Mouse (Mus musculus): ENCODE results near the gene Rbp1. TPM values are rescaled to one million over a fixed set of nuclear protein-coding genes. Genes with fewer than 3 reads are reported as not detected.
A peak's percentile ranks its signal among the peaks of the same experiment; 100 is the strongest.

The Rbp1 gene
- polyA plus RNA-seq, 1 experiment from 2014 or later, result 81.3 TPM

GRCm38 (mm10) chr9:98397211-98397610, 25.6 kb upstream of the Rbp1 start:
- 59% methylated on average over 6 of the region's 6 CpGs for WGBS

GRCm38 (mm10) chr9:98397866-98398265, 24.9 kb upstream of the Rbp1 start:
- ATAC-seq (ENCODE audit: insufficient read depth, low FRiP score), result no peak
- Histone ChIP-seq H3K4me3 (replicated peaks; ENCODE audit: low read length) (no peak overlapping the region), H3K27ac (ENCODE audit: low read length) (no peak overlapping the region), H3K36me3 (ENCODE audit: control insufficient read depth, insufficient read depth, low read length) (no peaks in the 10 kb centered on the region), H3K4me2 (ENCODE audit: low read depth, low read length) (no peak overlapping the region), H3K4me1 (ENCODE audit: control insufficient read depth, insufficient read depth, low read length) (no peaks in the 10 kb centered on the region), H3K9ac (ENCODE audit: low read length) (no peak overlapping the region), H3K27me3 (ENCODE audit: control insufficient read depth, insufficient read depth, low read length) (no peaks in the 10 kb centered on the region), H3K9me3 (replicated peaks; ENCODE audit: control insufficient read depth, low read length) (no peaks in the 10 kb centered on the region)
- 72% methylated on average over 3 of the region's 3 CpGs for WGBS

More at GRCm38 (mm10) chr9:98397211-98397610, 25.6 kb upstream of the Rbp1 start:
- Histone ChIP-seq H3K36me3 (ENCODE audit: control insufficient read depth, insufficient read depth, low read length) (no peaks in the 10 kb centered on the region), H3K9me3 (replicated peaks; ENCODE audit: control insufficient read depth, low read length) (no peaks in the 10 kb centered on the region), H3K4me1 (ENCODE audit: control insufficient read depth, insufficient read depth, low read length) (no peaks in the 10 kb centered on the region), H3K4me3 (replicated peaks; ENCODE audit: low read length) (no peak overlapping the region), H3K4me2 (ENCODE audit: low read depth, low read length) (no peak overlapping the region), H3K27ac (ENCODE audit: low read length) (no peak overlapping the region), H3K9ac (ENCODE audit: low read length) (no peak overlapping the region), H3K27me3 (ENCODE audit: control insufficient read depth, insufficient read depth, low read length) (no peaks in the 10 kb centered on the region)
- ATAC-seq (ENCODE audit: insufficient read depth, low FRiP score), result no peak

- Histone ChIP-seq H3K4me1 (ENCODE audit: control insufficient read depth, insufficient read depth, low read length) (no peaks in the 10 kb centered on the region), H3K27me3 (ENCODE audit: control insufficient read depth, insufficient read depth, low read length) (no peaks in the 10 kb centered on the region), H3K27ac (ENCODE audit: low read length) (no peak overlapping the region), H3K4me3 (replicated peaks; ENCODE audit: low read length) (no peak overlapping the region), H3K36me3 (ENCODE audit: control insufficient read depth, insufficient read depth, low read length) (no peaks in the 10 kb centered on the region), H3K9ac (ENCODE audit: low read length) (no peak overlapping the region), H3K9me3 (replicated peaks; ENCODE audit: control insufficient read depth, low read length) (no peaks in the 10 kb centered on the region), H3K4me2 (ENCODE audit: low read depth, low read length) (no peak overlapping the region)
- 67% methylated on average over 13 of the region's 13 CpGs for WGBS
- ATAC-seq (ENCODE audit: insufficient read depth, low FRiP score), result no peak
Measured at GRCm38 (mm10) chr9:98400185-98400894, 22.4 kb upstream of the Rbp1 start.

- H3K4me2 ChIP-seq (ENCODE audit: low read depth, low read length), result no peak overlapping the region
- no peaks in the 10 kb centered on the region for H3K4me1 ChIP-seq (ENCODE audit: control insufficient read depth, insufficient read depth, low read length)
- H3K36me3 ChIP-seq (ENCODE audit: control insufficient read depth, insufficient read depth, low read length), result no peaks in the 10 kb centered on the region
- H3K27me3 ChIP-seq (ENCODE audit: control insufficient read depth, insufficient read depth, low read length), result no peaks in the 10 kb centered on the region
- no peak overlapping the region for H3K27ac ChIP-seq (ENCODE audit: low read length)
- ATAC-seq (ENCODE audit: insufficient read depth, low FRiP score), result no peak
- 77% methylated on average over 5 of the region's 5 CpGs for WGBS
- no peak overlapping the region for H3K4me3 ChIP-seq (replicated peaks; ENCODE audit: low read length)
- H3K9ac ChIP-seq (ENCODE audit: low read length), result no peak overlapping the region
- no peaks in the 10 kb centered on the region for H3K9me3 ChIP-seq (replicated peaks; ENCODE audit: control insufficient read depth, low read length)
Measured at GRCm38 (mm10) chr9:98401611-98402010, 21.1 kb upstream of the Rbp1 start.

GRCm38 (mm10) chr9:98407771-98408170, 15.0 kb upstream of the Rbp1 start:
- Histone ChIP-seq H3K27ac (ENCODE audit: low read length) (no peak overlapping the region), H3K9ac (ENCODE audit: low read length) (no peak overlapping the region), H3K27me3 (ENCODE audit: control insufficient read depth, insufficient read depth, low read length) (no peaks in the 10 kb centered on the region), H3K36me3 (ENCODE audit: control insufficient read depth, insufficient read depth, low read length) (no peaks in the 10 kb centered on the region), H3K4me1 (ENCODE audit: control insufficient read depth, insufficient read depth, low read length) (no peaks in the 10 kb centered on the region), H3K4me2 (ENCODE audit: low read depth, low read length) (no peak overlapping the region), H3K9me3 (replicated peaks; ENCODE audit: control insufficient read depth, low read length) (no peaks in the 10 kb centered on the region), H3K4me3 (replicated peaks; ENCODE audit: low read length) (no peak overlapping the region)
- WGBS, result 66% methylated on average over 12 of the region's 12 CpGs
- no peak for ATAC-seq (ENCODE audit: insufficient read depth, low FRiP score)

GRCm38 (mm10) chr9:98409137-98409536, 13.6 kb upstream of the Rbp1 start:
- H3K9me3 ChIP-seq (replicated peaks; ENCODE audit: control insufficient read depth, low read length), result no peaks in the 10 kb centered on the region
- H3K4me3 ChIP-seq (replicated peaks; ENCODE audit: low read length), result no peak overlapping the region
- no peak overlapping the region for H3K27ac ChIP-seq (ENCODE audit: low read length)
- H3K4me2 ChIP-seq (ENCODE audit: low read depth, low read length), result no peak overlapping the region
- no peak for ATAC-seq (ENCODE audit: insufficient read depth, low FRiP score)
- H3K36me3 ChIP-seq (ENCODE audit: control insufficient read depth, insufficient read depth, low read length), result no peaks in the 10 kb centered on the region
- H3K9ac ChIP-seq (ENCODE audit: low read length), result no peak overlapping the region
- WGBS, result 39% methylated on average over 3 of the region's 3 CpGs
- H3K4me1 ChIP-seq (ENCODE audit: control insufficient read depth, insufficient read depth, low read length), result no peaks in the 10 kb centered on the region
- no peaks in the 10 kb centered on the region for H3K27me3 ChIP-seq (ENCODE audit: control insufficient read depth, insufficient read depth, low read length)

GRCm38 (mm10) chr9:98415427-98415826, 7.3 kb upstream of the Rbp1 start:
- H3K36me3 ChIP-seq (ENCODE audit: control insufficient read depth, insufficient read depth, low read length), result no peaks in the 10 kb centered on the region
- H3K4me3 ChIP-seq (replicated peaks; ENCODE audit: low read length), result no peak overlapping the region
- no peaks in the 10 kb centered on the region; the same call in 1 of the 2 replicates for H3K9me3 ChIP-seq (replicated peaks; ENCODE audit: control insufficient read depth, low read length)
- 77% methylated on average over 4 of the region's 4 CpGs for whole genome bisulfite sequencing
- no peaks in the 10 kb centered on the region for H3K27me3 ChIP-seq (ENCODE audit: control insufficient read depth, insufficient read depth, low read length)
- no peak for ATAC-seq (ENCODE audit: insufficient read depth, low FRiP score)
- H3K9ac ChIP-seq (ENCODE audit: low read length), result no peak overlapping the region
- no peaks in the 10 kb centered on the region for H3K4me1 ChIP-seq (ENCODE audit: control insufficient read depth, insufficient read depth, low read length)
- H3K4me2 ChIP-seq (ENCODE audit: low read depth, low read length), result no peak overlapping the region
- no peak overlapping the region for H3K27ac ChIP-seq (ENCODE audit: low read length)

- Histone ChIP-seq H3K36me3 (ENCODE audit: control insufficient read depth, insufficient read depth, low read length) (no peaks in the 10 kb centered on the region), H3K4me3 (replicated peaks; ENCODE audit: low read length) (no peak overlapping the region), H3K4me1 (ENCODE audit: control insufficient read depth, insufficient read depth, low read length) (no peaks in the 10 kb centered on the region), H3K27me3 (ENCODE audit: control insufficient read depth, insufficient read depth, low read length) (no peaks in the 10 kb centered on the region), H3K27ac (ENCODE audit: low read length) (no peak overlapping the region), H3K9me3 (replicated peaks; ENCODE audit: control insufficient read depth, low read length) (no peaks in the 10 kb centered on the region; the same call in 1 of the 2 replicates), H3K9ac (ENCODE audit: low read length) (no peak overlapping the region), H3K4me2 (ENCODE audit: low read depth, low read length) (no peak overlapping the region)
- ATAC-seq (ENCODE audit: insufficient read depth, low FRiP score), result 0 out of 2 replicates have a peak, but pooled peaks have one; percentile 40
- 40% methylated on average over 7 of the region's 7 CpGs for WGBS
Measured at GRCm38 (mm10) chr9:98417919-98418318, 4.8 kb upstream of the Rbp1 start.

GRCm38 (mm10) chr9:98418346-98418745, 4.4 kb upstream of the Rbp1 start:
- Histone ChIP-seq H3K9ac (ENCODE audit: low read length) (no peak overlapping the region), H3K4me2 (ENCODE audit: low read depth, low read length) (no peak overlapping the region), H3K27ac (ENCODE audit: low read length) (no peak overlapping the region), H3K36me3 (ENCODE audit: control insufficient read depth, insufficient read depth, low read length) (no peaks in the 10 kb centered on the region), H3K27me3 (ENCODE audit: control insufficient read depth, insufficient read depth, low read length) (no peaks in the 10 kb centered on the region), H3K4me1 (ENCODE audit: control insufficient read depth, insufficient read depth, low read length) (no peaks in the 10 kb centered on the region), H3K4me3 (replicated peaks; ENCODE audit: low read length) (no peak overlapping the region), H3K9me3 (replicated peaks; ENCODE audit: control insufficient read depth, low read length) (no peaks in the 10 kb centered on the region; the same call in 1 of the 2 replicates)
- 68% methylated on average over 3 of the region's 3 CpGs for WGBS
- no peak for ATAC-seq (ENCODE audit: insufficient read depth, low FRiP score)

Data from stomach, embryonic 16.5 days (tissue).